Comparison of ENCODE assay signal across 21 mouse cellular contexts in genomic region chr11:97974746-97975145, GRCm38 (mm10). TPM values are rescaled to one million over a fixed set of nuclear protein-coding genes. Genes with fewer than 3 reads are reported as not detected.
DNase-seq lines count a peak whose midpoint lies in the region; ATAC-seq and TF ChIP-seq lines count a peak whose summit lies in the region.
"Had no signal": no experiment of that assay in that cellular context is flagged by ENCODE, and none has a peak within 500 bp of the region (broad histone marks: within the 10 kb centered on the region; RNA-seq: fewer than 3 reads in every experiment).

No protein-coding gene starts in this region.

- no peak overlapping the region for H3K4me2 ChIP-seq in kidney, embryonic 15.5 days
- H3K4me2 ChIP-seq in midbrain, embryonic 15.5 days, result no peak overlapping the region
- H3K4me2 ChIP-seq: embryonic facial prominence, embryonic 15.5 days; heart, embryonic 11.5 days; heart, embryonic 15.5 days; hindbrain, embryonic 12.5 days had no signal

- H3K4me1 ChIP-seq in kidney, embryonic 15.5 days, result 0 out of 2 replicates have a peak, but pooled peaks cover 3% of the 10 kb centered on the region
- H3K4me1 ChIP-seq in midbrain, embryonic 10.5 days, result peaks cover 11% of the 10 kb centered on the region
- H3K4me1 ChIP-seq in midbrain, embryonic 15.5 days, result no peaks in the 10 kb centered on the region
- H3K4me1 ChIP-seq: hindbrain, embryonic 12.5 days had no signal

- no peaks in the 10 kb centered on the region for H3K9me3 ChIP-seq in kidney, embryonic 15.5 days (replicated peaks)
- 0 out of 2 replicates have a peak, but pooled peaks cover 2% of the 10 kb centered on the region for H3K9me3 ChIP-seq in midbrain, embryonic 10.5 days (replicated peaks)
- no peaks in the 10 kb centered on the region for H3K9me3 ChIP-seq in midbrain, embryonic 15.5 days
- H3K9me3 ChIP-seq: embryonic facial prominence, embryonic 15.5 days; heart, embryonic 15.5 days; hindbrain, embryonic 12.5 days had no signal

- ATAC-seq in kidney, embryonic 15.5 days (replicated peaks; ENCODE audit: low FRiP score), result no peak
- ATAC-seq in midbrain, embryonic 15.5 days (replicated peaks), result no peak
- ATAC-seq: forebrain, embryonic 16.5 days; hindbrain, embryonic 16.5 days had no signal

- no peak overlapping the region for H3K4me3 ChIP-seq in kidney, embryonic 15.5 days (replicated peaks)
- H3K4me3 ChIP-seq in midbrain, embryonic 10.5 days, result no peak overlapping the region
- H3K4me3 ChIP-seq in midbrain, embryonic 15.5 days, result no peak overlapping the region
- no peak overlapping the region for H3K4me3 ChIP-seq in gastrocnemius, adult 2 months
- H3K4me3 ChIP-seq: embryonic facial prominence, embryonic 15.5 days; erythroblast, embryonic 14.5 days; heart, adult 2 months; heart, embryonic 15.5 days; hindbrain, embryonic 12.5 days had no signal

- intact Hi-C loops in gastrocnemius, adult 2 months (cut with DNase I), result no loop called here

- H3K9ac ChIP-seq in kidney, embryonic 15.5 days, result no peak overlapping the region
- no peak overlapping the region for H3K9ac ChIP-seq in midbrain, embryonic 15.5 days
- H3K9ac ChIP-seq: embryonic facial prominence, embryonic 15.5 days; heart, embryonic 15.5 days; hindbrain, embryonic 12.5 days had no signal

- 83% methylated on average over 5 of the region's 5 CpGs for WGBS in kidney, embryonic 15.5 days
- WGBS in midbrain, embryonic 10.5 days, result 88% methylated on average over 5 of the region's 5 CpGs
- 86% methylated on average over 5 of the region's 5 CpGs for WGBS in midbrain, embryonic 15.5 days

- peak; percentile 43 for DNase-seq in kidney, adult 18-20 months
- DNase-seq in midbrain, embryonic 10.5 days (ENCODE audit: low spot score), result no peak
- peak; percentile 62 to 67 for DNase-seq in kidney, postnatal 25 days
- DNase-seq in gastrocnemius, adult 2 months, result no peak
- DNase-seq: adrenal gland, adult 8-10 months; adrenal gland, postnatal 36 days; cerebellum, adult 8-10 months; cerebellum, postnatal 14 days; embryo, embryonic 11 days; gastrocnemius, postnatal 14 days; heart, adult 2 months had no signal

- no peak overlapping the region for H3K27ac ChIP-seq in kidney, embryonic 15.5 days
- H3K27ac ChIP-seq in midbrain, embryonic 10.5 days (replicated peaks), result peak overlapping the region; percentile 73
- H3K27ac ChIP-seq in midbrain, embryonic 15.5 days, result no peak overlapping the region
- no peak overlapping the region for H3K27ac ChIP-seq in gastrocnemius, adult 2 months
- H3K27ac ChIP-seq: embryonic facial prominence, embryonic 15.5 days; heart, adult 2 months; heart, embryonic 15.5 days; hindbrain, embryonic 12.5 days had no signal

- H3K36me3 ChIP-seq in kidney, embryonic 15.5 days, result no peaks in the 10 kb centered on the region
- H3K36me3 ChIP-seq in midbrain, embryonic 10.5 days, result no peaks in the 10 kb centered on the region
- no peaks in the 10 kb centered on the region for H3K36me3 ChIP-seq in midbrain, embryonic 15.5 days (replicated peaks)
- H3K36me3 ChIP-seq: embryonic facial prominence, embryonic 15.5 days; heart, embryonic 15.5 days; hindbrain, embryonic 12.5 days had no signal

- TF ChIP-seq CTCF in gastrocnemius, adult 2 months (IDR thresholded peaks at IDR 0.05), result no peak

- H3K27me3 ChIP-seq in kidney, embryonic 15.5 days, result no peaks in the 10 kb centered on the region
- no peaks in the 10 kb centered on the region for H3K27me3 ChIP-seq in midbrain, embryonic 10.5 days (ENCODE audit: low read depth, poor library complexity, severe bottlenecking)
- H3K27me3 ChIP-seq in midbrain, embryonic 15.5 days (replicated peaks), result no peaks in the 10 kb centered on the region
- H3K27me3 ChIP-seq: embryonic facial prominence, embryonic 15.5 days; hindbrain, embryonic 12.5 days had no signal

RNA-seq across cellular contexts. Expression of gene Plxdc1, which starts 11.5 kb away (rescaled TPM):
- 1.7 and 2.0 TPM in 2 replicates for polyA plus RNA-seq in kidney, embryonic 15.5 days (2015; fragmentation: Nextera tagmentation; extraction: Ambion mirVana)
- polyA plus RNA-seq in midbrain, embryonic 10.5 days (2016; fragmentation: Nextera tagmentation; extraction: Ambion mirVana), result 0.06 and 0.16 TPM in 2 replicates
- 1.7 and 1.8 TPM in 2 replicates for polyA plus RNA-seq in midbrain, embryonic 15.5 days (2015; fragmentation: Nextera tagmentation; extraction: Ambion mirVana)
- 1 to 10 TPM; 3.0 to 3.1 TPM for total RNA-seq in gastrocnemius, adult 2 months (2021)
- polyA plus RNA-seq: heart, embryonic 11.5 days had no signal

RNA-seq across cellular contexts. Expression of gene Arl5c, which starts 21.2 kb away (rescaled TPM):
- polyA plus RNA-seq in kidney, embryonic 15.5 days (2015; fragmentation: Nextera tagmentation; extraction: Ambion mirVana), result 9.9 and 10.1 TPM in 2 replicates
- polyA plus RNA-seq in midbrain, embryonic 10.5 days (2016; fragmentation: Nextera tagmentation; extraction: Ambion mirVana), result 8.9 and 16.8 TPM in 2 replicates
- 9.5 and 10.8 TPM in 2 replicates for polyA plus RNA-seq in midbrain, embryonic 15.5 days (2015; fragmentation: Nextera tagmentation; extraction: Ambion mirVana)
- under 1 TPM; 0.31 to 0.47 TPM for total RNA-seq in gastrocnemius, adult 2 months (2021)
- polyA plus RNA-seq: erythroblast, embryonic 14.5 days had no signal

RNA-seq across cellular contexts. Expression of gene Cacnb1, which starts 48.1 kb away (rescaled TPM):
- polyA plus RNA-seq in kidney, embryonic 15.5 days (2015; fragmentation: Nextera tagmentation; extraction: Ambion mirVana), result 14.6 and 15.2 TPM in 2 replicates
- 7.8 and 12.5 TPM in 2 replicates for polyA plus RNA-seq in midbrain, embryonic 10.5 days (2016; fragmentation: Nextera tagmentation; extraction: Ambion mirVana)
- polyA plus RNA-seq in midbrain, embryonic 15.5 days (2015; fragmentation: Nextera tagmentation; extraction: Ambion mirVana), result 72.0 and 75.2 TPM in 2 replicates
- 100 to 1,000 TPM; 199 to 214 TPM for total RNA-seq in gastrocnemius, adult 2 months (2021)
- total RNA-seq: common myeloid progenitor, adult 5-6 weeks had no signal

RNA-seq across cellular contexts. Expression of gene Rpl19, which starts 51.8 kb away (rescaled TPM):
- polyA plus RNA-seq in kidney, embryonic 15.5 days (2015; fragmentation: Nextera tagmentation; extraction: Ambion mirVana), result 1,072 and 1,152 TPM in 2 replicates
- polyA plus RNA-seq in midbrain, embryonic 10.5 days (2016; fragmentation: Nextera tagmentation; extraction: Ambion mirVana), result 976 and 1,159 TPM in 2 replicates
- polyA plus RNA-seq in midbrain, embryonic 15.5 days (2015; fragmentation: Nextera tagmentation; extraction: Ambion mirVana), result 622 and 634 TPM in 2 replicates
- total RNA-seq in gastrocnemius, adult 2 months (2021), result 100 to 1,000 TPM; 404 to 490 TPM

Comparison
In these comparisons a context has a peak if more than half of its experiments do, and no peak if none do; other contexts are left out.
1. DNase-seq: peak in kidney, adult 18-20 months (single experiment) and kidney, postnatal 25 days (2 of 2); none in midbrain, embryonic 10.5 days (single experiment) and gastrocnemius, adult 2 months (single experiment).